Mouse (Mus musculus) lung, postnatal 4 days (tissue): ENCODE measurements around the gene Maoa.

ENCODE experiments used
- DNase-seq, 2 experiments: peaks; one replicate each; pipeline ENCODE4 v3.0.0; 2021

Gene Maoa

GRCm38 (mm10) chrX:16619034-16619929, at the start of gene Maoa:
Gene Maoa, plus strand, starts transcription at chrX:16619698.
- DNase-seq: peak; percentile 74 to 86

GRCm38 (mm10) chrX:16618225-16619033, 1.1 kb upstream of the Maoa start:
- peak; percentile 88 to 94 for DNase-seq

- no peak for DNase-seq
These were observed 37.0 kb downstream of the Maoa start for GRCm38 (mm10) chrX:16656511-16656910.

- DNase-seq: no peak
These were observed 86.6 kb downstream of the Maoa start for GRCm38 (mm10) chrX:16706094-16706493.

GRCm38 (mm10) chrX:16714033-16714432, 94.5 kb downstream of the Maoa start:
- DNase-seq: no peak
